Mouse (Mus musculus) lung, adult 2 months (tissue): ENCODE data around the gene Tbx19.

Source experiments
- CTCF ChIP-seq: fragments of 200-500 bp; IDR thresholded peaks from 2 replicates; pipeline ENCODE4 v1.5.1; 2011; ENCODE audit warnings: mild to moderate bottlenecking, low read length, control low read depth; ENCODE audit not compliant: insufficient read depth
- POLR2A ChIP-seq: fragments of 200-500 bp; IDR thresholded peaks from 2 replicates; pipeline ENCODE4 v1.6.1; 2011; ENCODE audit warnings: low read depth, mild to moderate bottlenecking, control low read depth, low read length, borderline replicate concordance; ENCODE audit errors: extremely low read depth

GRCm38 (mm10) chr1:165205591-165205990 lies 45.0 kb upstream of the Tbx19 start:
- TF ChIP-seq CTCF (no peak), POLR2A (no peak)
